Mouse (Mus musculus) frontal cortex, adult (tissue): ENCODE data around the gene Ccnt1.
A peak's percentile ranks its signal among the peaks of the same experiment; 100 is the strongest.
"Not testable (repeated sequence)": the region's sequence is repeated elsewhere in the genome, so short reads cannot be mapped to it uniquely, and the experiment has no call there.

Experiments
- ATAC-seq: cut with Nextera tagmentation; 2 replicates; pipeline ENCODE4 v1.9.2; 2017; ENCODE audit warnings: mild to moderate bottlenecking, moderate library complexity, mixed read lengths; ENCODE audit not compliant: low TSS enrichment

Ccnt1 gene

DNA sequence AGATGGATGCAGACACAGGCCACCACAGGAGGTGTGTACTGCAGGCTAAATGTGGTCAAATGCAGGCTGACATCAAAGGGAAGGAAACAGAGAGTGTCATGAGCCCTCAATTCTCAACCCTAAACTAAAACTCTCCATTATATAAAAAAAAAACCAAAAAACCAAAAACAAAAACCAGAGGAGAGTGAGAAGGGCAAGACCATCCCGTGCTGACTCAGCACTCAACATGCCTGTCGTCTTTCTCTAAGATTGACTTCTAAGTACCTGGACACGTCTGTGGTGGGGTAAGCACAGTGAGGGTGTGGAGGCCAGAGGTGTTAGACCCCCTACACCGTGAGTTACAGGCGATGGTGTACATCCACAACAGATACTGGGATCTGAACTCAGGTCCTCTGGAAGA, 23.9 kb downstream of the Ccnt1 start:
- ATAC-seq = no peak

DNA sequence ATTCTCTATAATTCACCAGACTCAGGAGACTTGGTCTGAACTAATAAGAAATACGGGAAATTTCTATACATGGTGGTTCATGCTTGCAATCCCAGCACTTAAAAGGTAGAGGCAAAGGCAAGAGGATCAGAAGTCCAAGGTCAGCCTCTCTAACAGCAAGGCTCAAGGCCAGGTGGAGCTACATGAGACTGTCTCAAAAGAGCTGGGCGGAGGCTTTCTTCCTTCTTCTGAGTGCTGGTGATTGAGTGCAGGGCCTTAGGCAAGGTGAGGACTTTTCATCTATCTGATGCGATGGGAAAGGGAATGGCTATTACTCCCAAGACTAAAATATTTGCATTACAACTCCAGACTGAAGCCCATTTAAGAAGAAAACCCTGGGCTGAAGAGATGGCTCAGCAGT, 25.6 kb downstream of the Ccnt1 start:
- ATAC-seq = no peak

DNA sequence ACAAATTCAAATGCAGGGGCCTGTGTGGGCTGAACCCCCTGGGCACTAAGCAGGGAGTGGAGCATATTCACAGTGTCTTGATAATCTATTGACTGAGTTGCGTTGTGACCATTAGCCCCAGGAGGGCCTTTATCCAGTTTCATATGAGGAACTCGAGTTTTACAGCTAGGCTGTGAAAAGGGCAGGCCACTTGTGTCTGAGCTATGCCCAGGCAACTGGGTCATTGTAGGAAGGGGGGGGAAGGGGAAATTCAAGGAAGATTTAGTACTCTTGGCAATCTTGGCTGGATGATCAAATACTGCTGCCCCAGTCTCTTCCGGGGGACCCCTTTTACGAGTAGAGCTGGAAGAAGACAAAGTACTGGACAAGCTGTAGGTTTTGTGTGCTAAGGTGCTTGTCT, 27.4 kb downstream of the Ccnt1 start:
- ATAC-seq = no peak

DNA sequence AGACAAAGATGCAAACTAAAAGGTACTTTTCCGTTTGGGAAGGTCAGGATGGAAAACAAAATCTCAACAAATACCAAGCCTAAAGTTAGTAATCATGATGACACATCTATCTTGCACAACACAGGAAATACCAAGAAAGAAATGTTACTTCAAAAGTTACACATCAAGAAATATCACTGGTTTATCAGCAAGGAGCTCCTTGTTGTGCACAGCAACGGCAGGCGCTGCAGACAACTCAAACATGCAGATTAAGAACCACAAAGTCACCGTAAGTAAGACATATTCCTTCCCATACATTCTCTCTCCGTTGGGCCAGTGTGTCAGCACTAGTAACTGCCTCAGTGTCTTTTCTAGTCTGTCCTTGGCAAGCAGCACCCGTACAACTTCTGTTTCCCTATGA, 29.7 kb downstream of the Ccnt1 start:
- ATAC-seq = no peak

DNA sequence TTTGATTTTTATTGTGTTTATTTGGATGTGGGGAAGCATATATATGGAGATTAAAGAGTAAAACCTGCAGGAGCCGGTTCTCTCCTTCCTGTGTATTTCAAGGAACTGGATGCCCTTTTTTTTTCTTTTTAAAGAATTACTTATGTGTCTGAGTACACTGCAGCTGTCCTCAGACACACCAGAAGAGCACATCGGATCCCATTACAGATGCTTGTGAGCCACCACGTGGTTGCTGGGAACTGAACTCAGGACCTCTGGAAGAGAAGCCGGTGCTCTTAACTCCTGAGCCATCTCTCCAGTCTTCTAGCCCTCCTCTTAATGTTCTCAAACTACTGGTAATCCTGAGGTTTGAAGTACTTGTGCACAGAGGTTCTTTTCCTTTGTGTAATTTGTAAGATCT, 32.8 kb downstream of the Ccnt1 start:
- ATAC-seq = no peak

DNA sequence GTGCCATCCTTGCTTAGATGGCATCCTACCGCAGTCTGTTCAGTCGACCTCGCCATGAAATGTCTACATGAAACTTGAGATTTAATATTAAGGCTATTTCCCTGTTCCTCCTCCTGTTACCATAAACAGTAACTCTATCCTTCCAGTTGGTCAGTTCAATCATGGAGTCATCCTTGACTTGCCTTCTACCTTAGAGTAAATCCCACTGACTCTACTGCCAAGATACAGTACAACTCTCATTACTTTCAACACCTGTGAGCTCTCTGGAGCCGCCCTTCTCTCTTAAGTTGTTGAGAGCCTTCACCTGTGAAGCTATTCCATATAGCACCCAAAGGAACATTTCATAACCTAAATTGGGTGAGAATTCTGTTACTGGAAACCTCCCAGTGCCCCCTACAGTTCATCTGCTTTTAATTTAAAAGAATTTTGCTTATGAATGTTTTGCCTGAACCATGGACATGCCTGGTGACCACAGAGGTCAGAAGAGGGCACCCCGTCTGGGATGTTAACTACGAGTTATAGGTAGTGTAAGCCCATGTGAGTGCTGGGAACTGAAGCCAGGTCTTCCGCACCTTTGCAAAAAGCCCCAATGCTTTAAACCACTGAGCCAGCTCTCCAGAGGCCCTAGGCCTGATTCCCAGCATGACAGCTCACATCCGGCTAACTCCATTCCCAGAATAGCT, 33.8 kb downstream of the Ccnt1 start:
- ATAC-seq = no peak

DNA sequence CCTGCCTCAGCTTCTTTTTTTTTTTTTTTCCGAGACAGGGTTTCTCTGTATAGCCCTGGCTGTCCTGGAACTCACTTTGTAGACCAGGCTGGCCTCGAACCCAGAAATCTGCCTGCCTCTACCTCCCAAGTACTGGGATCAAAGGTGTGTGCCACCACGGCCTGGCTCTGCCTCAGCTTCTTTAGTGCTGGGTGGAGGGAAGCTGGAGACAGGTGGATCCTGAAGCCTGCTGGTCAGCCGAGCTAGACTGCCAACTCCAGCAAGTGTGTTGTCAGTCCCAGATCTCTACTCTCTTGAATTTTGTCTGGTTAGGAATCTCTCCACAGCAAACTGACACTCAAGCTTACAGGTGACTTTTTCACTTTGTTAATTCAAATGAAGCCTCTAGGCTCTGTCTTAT, 34.8 kb downstream of the Ccnt1 start:
- ATAC-seq = no peak

DNA sequence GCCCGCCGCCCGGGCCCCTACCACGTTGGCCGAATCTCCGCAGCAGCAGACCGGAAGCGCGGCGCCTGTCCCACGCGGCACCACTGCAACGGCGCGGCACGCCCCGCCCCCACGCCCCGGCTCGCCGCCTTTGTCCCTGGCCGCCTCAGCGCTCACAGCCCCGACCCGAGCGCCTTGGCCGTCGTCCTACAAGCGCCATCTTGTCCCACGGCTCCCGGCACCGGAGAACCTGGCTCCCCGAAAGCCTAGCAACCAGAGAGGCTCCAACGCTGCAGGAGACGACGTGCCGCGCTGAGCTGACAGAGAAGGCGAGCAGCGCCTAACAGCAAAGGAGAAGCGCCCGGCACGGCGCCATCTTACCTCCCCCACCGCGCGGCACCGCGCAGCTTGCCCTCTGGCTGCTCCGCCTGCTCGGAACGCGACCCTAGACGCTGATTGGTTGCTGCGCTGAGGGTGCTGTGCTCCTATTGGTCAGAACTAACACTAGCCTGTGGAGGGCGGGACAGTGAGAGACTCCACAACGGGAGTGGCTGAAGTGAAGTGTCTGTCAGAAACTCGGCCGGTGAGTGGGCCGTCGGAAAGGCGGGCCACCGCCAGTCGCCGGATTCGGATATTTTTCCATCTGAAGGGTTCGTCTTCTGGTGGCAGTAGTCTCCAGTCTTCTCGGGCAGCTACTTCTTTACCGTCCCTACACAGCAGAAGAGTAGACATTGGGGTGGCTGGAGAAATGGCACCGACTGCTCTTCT, 36.7 kb downstream of the Ccnt1 start, which contains the start of gene Kansl2:
Gene Kansl2, minus strand, starts transcription at position 384 of the 747 bp plus-strand sequence.
- ATAC-seq = peak; percentile 98

DNA sequence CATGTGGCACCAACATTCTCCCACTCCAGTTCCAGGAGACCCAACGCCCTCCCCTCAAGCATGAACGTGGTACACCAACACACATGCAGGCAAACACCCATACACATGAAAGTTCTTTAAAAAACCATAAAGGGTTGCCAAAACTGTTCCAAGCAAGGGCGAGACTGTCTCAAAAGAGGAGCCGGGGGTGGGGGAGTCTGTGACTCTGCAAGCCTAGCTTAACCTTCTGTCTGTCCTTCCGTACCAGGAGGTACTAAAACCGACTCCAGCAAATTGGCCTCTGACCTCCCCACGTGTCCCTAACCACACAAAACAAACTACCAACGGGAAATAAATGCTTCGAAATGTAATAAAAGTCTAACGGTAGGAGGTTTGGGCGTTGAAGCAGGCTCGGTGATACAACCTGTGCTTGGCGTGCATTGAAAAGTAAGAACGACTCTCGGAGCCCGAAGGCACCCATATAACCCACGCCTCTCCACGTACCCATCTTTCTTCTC, 37.6 kb downstream of the Ccnt1 start:
- no peak for ATAC-seq

DNA sequence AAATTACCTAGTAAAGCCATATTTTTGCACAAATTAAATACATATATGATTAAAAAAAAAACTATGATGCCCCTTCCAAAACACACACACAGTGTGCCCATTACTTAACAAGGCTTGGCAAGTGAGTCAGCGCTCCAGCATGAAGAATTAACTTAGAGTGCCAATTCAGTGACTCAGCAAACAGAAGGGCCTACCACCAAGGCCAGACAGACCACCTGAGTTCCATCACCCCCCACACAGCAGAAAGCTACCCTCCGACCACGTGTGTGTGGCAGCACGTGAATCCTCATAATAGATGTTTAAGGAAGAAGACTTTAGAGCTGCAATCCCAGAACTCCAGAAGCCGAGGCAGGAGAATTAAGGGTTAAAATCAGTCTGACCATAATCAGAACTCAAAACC, 38.4 kb downstream of the Ccnt1 start:
- no peak for ATAC-seq

DNA sequence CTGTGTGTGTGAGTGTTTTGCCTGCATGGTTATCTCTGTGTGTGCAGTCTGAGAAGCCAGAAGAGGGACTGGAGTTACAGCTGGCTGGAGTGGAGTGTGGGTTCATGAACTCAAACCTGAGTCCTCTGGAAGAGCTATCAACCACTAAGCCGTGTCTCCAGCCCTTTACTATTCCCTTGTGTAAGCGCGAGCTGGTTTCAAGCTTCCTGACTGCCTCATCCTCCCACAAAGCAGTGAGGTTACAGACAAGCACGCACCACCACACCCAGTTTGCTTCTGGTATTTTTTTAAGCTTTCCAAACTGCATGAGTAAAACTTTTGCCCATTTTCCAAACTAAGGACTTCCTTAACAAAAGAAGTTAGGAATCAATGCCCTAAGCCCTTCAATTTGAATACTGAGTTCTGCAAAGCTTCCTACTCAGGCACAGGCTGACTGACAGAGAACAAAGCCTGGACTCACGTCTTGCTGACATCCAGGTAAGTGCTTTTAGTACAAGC, 42.6 kb downstream of the Ccnt1 start:
- ATAC-seq = no peak

DNA sequence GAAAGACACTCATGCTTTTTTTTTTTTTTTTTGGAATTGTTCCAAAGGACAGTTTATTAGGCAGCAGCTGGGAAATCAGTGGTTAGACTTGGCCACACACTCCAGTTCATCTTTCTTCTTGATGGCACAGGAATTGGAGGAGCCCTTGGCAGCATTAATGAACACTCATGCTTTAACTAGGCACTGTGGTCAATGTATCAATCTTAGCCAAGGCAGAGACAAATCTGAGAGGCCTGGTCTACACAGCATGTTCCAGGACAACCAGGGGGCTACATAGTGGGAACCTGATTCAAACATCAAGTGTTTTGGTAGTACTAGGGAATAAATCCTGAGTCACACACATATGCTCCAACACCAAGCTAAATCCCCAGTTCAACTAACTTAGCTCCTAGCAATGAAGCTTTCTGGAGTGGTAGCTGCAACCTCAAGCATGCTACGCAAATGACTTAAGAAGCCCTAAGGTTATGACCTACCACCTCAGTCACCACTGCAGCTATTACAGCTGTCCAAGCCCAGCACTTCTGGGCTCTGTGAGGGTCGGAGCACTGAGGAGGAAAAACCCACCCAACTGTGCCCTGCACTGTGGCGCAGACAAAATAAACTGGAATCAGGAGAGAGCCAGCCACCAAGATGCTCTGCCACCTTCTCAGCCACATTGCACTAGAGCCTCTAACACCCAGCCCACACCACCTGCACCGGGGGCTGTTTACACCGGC, 43.5 kb downstream of the Ccnt1 start:
- ATAC-seq = no peak

DNA sequence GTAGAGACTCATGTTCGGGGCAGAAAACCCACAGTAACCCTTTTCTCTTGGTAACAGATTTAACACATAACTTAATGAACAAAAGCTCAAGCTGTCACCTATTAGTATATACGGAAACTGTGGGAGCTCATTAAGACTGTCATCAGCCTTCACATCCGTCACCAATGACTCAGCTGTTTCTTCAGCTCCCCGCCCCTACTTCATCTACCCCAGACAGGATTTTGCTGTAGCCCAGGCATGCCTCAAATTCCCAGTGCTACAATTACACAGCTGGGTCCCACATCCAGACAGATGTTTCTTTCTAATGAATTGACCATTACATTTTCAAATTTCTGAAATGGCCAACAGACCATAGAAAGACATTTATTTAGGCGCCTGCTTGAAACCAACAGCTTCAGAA, 44.7 kb downstream of the Ccnt1 start:
- no peak for ATAC-seq

DNA sequence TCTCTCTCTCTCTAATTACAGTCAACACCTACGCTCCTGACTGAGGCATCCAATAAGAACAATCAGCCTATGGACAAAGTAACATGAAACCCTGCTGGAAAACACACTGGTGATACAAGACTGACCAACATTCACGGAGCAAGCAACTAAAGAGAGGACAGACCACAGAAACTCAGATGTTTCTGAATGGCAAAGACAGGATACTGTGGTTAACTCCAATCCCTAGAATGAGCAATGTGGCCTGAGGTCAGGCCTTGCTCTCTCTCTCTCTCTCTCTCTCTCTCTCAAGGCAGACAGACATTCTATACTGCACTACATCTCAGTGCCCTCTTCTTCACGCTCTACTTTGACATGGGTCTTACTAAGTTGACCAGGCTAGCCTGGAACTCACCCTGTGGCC, 49.5 kb downstream of the Ccnt1 start:
- ATAC-seq = no peak

DNA sequence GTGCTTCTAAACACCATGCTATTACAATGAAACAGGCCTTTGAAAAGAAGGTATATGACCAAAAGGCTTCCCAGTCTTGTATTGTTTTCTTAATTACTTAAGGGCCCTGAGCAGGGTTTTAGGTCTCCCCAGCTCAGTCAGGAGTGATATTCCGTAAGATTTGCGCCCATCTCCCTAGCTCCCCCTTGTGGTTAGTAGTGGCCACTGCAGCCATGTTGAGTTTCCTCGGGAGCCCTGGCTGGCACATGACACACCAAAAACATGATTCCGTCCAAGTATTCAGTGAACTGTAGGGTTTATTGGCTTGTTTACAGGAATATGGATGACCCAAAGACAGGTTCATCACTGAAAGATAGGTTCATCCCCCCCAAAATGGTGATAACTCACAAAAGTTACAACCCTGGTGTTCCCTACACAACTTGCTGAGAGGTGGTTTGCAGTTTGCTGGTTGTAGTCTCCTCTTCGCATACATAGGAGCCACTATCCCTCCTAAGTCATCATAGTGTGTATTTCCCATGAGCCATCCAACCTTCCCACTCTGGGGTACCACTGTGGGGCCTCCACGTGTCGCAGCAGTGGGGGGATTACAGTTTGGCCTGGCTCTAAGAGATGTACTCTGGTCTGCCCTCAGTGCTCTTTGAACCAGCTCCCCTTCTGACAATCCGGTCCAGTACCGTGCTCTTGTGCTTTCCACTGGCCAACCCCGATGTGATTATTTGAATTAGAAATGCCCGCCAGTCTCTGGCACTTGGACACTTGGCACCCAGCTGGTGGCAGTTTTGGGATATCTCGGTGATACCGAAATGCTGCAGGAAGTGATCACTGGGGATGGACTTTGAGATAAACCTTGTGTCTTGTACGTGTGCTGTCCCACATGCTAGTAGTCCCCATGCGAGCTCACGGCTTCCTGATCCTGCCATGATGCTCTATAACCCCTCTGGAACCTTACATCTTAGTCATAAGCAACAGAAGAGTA, 53.1 kb downstream of the Ccnt1 start:
- ATAC-seq = peak; percentile 59; the same call in 1 of the 2 replicates

DNA sequence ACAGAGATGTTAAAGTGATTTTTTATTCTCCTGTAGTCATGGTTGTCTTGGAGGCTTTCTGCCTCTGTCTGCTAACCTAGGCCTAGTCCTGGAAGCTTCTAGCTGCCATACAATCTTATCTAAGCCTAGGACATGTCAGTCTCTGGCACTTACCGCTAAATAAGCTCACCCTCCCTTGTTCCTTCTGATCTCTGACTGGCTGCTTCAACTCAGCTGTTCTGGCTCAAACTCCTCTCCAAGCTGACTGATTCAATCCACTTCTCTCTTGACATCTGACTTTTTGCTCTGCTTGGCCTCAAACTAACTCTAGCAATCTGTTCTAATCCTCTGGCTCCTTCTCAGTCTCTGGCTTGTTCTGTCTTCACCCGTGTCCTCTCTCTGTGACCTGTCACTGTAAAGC, 55.9 kb downstream of the Ccnt1 start:
- not testable (repeated sequence) for ATAC-seq

DNA sequence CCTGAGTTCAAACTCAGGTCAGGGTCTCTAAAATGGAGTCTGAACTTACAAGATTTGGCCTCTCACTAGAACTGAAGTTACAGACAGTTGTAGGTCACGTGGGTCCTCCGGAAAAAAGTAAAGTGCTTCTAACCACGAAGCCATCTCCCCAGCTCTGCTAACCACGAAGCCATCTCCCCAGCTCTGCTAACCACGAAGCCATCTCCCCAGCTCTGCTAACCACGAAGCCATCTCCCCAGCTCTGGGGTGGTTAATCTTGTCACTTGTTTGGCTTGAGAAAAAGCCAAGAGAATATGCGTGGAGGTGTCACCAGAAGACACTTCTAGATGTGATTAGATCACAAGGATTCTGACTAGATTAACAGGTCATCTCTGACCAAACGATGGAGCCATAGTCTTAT, 56.6 kb downstream of the Ccnt1 start:
- no peak for ATAC-seq

DNA sequence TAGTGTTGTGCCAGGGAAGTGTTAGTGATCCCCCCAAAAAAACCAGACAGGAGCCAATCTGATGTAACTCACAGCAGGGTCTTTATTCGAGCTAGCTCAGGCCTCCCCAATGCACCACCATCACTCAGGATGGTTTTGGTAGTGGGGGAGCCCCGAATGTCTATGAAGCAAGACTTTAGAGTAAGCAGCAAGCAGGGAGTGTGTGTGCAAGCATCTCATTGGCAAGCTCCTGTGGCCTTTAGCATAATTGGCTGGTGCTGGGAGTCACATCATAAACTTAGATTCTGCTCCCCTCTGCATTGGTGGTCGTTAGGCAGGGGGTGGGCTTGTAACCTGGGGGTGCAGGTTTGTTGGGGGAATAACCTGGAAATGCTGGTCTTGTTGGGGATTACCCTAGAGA, 57.0 kb downstream of the Ccnt1 start:
- ATAC-seq = not testable (repeated sequence)

DNA sequence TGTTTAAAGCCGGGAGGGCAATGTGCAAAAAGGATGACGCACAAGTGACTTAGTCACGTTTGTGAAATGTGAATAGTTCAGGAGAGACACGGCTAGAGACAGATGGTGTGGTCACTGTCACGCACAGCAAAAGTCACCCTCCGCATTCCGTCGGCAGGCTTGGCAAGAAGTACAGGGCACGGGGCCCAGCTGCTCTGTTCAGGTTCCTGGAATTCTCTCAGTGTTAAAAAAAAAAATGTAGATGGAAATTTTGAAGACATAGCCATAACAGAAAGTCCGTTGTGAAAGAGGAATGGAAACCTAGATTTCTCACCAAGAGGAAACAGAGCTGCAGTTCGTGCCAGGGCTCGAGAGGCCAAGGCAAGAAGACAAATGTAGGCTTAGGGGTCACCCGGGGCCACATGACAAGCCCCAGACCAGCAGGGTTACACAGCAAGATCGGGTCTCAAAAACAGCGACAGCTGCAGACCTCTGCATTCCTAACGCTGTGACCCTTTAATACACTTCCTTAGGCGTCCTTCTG, 57.9 kb downstream of the Ccnt1 start:
- ATAC-seq = peak; percentile 41; the same call in 1 of the 2 replicates

DNA sequence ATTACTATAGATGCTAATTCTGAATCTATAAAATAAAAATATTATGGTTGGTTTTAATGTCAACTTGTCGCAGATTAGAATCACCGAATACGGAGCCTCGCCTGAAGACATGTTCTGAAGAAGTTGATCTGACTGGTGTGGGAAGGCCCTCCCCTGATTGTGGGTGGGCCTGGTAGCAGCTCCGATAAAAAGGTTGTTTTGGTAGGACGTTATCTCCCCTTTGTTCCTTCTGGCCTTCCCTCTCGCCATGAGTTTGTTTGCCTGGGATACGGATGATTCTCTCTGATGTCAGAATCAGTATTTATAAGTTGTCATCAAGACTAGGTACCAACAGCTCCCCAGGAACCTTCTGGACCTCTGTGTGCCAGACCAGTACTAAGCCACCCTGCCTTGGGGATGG, 58.5 kb downstream of the Ccnt1 start:
- no peak for ATAC-seq

DNA sequence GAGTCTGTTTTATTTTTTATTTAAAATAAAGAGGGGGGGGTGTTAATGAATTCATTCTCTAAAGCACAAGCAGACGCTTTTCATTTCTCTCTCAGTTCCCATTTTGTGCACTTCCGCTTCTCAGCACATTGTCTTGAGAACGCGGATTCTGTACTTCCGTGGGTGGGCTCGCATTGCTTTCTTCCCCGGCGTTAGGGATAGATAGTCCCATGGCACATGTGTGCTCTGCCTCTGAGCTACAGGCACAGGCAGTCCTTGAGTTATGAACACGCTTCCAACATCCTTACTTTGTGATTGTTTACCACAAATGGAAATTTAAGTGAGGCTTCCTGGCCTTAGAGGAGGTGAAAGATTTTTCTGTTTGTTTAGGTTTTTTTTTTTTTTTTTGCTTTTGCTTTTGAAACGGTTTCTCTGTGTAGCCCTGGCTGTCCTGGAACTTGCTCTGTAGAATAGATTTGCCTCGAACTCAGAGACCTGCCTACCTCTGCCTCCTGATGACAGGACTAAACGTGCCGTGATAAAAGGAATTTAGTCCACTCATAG, 59.3 kb downstream of the Ccnt1 start:
- ATAC-seq = no peak
